Mouse (Mus musculus) c-Kit-negative CD71-positive TER-119-positive erythroid progenitor cells, embryonic 14.5 days (primary cell): ENCODE results near the gene Papolb.
A peak's percentile ranks its signal among the peaks of the same experiment; 100 is the strongest.

ENCODE experiments used
- DNase-seq: peaks from one replicate; pipeline ENCODE4 v3.0.0-alpha.2; 2013; ENCODE audit warnings: low read depth, low spot score

The Papolb gene

GRCm38 (mm10) chr5:142520360-142520759, 9.5 kb downstream of the Papolb start:
- DNase-seq: no peak

DNA sequence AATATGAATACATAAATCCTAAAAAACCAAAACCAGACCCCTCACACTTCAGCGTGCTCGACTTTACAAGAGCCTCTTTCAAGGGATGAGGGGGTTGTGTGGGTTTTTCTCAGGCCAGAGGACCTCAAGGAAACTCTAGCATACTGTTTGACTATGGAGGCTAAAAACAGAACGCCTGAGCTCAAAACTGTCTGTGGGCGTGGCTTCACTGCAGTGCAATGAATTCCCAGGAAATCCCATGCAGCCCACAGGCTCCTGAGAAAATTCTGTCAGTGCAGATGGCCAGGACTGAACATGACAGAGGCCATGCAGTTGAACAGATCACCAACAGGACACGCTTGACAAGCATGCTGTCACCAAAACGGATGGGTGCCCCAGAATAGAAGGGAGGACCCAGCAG, 10.9 kb downstream of the Papolb start:
- no peak for DNase-seq

GRCm38 (mm10) chr5:142512112-142512511, 17.8 kb downstream of the Papolb start:
- DNase-seq: no peak

DNA sequence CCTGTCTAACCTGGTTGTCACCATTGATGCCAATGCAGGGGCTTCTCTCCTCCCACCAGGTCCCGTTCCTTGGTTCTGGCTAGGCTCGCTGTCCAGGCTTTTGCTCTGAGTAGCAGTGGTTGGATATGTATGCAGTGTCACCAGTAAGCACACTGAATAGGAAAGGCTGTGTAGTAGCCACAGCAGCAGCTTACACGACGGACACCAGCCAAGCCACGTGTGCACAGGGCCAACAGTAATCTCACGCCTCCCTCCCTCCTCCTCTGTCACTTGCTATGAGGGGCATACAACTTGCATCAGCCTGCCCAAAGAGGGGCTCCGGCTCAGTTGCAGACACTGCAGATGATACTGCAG, 19.8 kb downstream of the Papolb start:
- no peak for DNase-seq

DNA sequence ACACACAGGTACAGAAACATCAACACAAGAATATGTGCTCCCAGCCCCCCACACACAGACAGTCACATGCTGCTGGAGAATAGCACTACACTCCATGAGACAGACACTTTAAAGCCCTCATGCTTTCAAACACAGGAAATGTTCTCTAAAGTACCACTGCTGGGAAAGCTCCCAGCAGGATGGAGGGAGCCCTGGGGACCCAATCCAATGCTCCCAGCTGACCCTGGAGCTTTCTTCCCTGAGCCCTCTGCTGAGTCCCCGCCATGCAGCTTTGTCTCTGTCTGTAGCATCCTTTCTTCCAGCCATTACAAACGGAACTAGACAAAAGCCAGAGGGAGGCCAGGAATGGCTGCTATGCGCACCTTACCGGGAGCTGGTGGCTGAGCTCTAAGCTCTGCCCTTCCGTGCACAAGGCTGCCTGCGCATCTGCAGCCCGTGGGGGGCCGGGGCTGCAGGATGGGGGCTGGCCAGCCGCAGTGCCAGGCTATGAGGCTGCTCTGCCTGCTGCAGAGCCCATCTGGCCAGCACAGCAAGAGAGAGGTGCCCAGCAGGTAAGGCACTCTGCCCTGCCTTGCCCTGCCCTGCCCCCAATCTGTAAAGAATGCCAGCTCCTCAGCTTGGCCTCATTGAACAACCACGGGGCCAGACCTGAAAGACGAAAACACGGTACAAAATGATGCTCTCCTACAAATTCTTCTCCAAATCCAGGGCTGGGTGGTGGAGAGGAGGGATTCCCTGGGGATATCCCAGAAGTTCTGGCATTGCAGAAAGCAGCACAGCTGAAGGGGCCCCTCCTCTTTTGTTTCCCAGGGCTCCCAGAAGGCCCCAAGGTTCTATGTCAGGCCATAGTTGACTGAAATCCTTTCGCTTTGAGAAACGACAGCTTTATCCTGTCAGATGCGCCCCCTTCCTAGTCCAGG, 20.5 kb downstream of the Papolb start:
- no peak for DNase-seq

- DNase-seq: no peak
Measured at GRCm38 (mm10) chr5:142505695-142506423, 24.0 kb downstream of the Papolb start.

GRCm38 (mm10) chr5:142504175-142504574, 25.7 kb downstream of the Papolb start:
- DNase-seq: no peak

DNA sequence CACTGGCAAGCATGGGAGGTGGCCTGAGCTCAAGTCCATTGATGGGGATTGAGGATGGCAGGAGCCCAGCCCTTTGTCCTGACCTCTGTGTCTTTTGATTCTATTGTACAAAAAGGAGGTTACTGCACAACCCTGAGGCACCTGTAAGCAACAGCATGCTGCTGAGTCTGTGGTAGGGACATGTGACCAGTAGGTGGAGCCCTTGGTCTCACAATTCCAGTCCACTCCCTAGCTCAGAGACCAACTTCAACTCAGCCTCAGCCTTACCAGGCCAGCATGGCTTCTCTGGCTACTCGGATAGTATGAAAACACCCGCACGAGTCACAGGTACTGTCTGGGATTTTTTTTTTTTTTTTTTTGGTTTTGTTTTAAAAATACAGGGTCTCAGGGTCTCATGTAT, 27.5 kb downstream of the Papolb start:
- DNase-seq: peak; percentile 36

GRCm38 (mm10) chr5:142500918-142501317, 29.0 kb downstream of the Papolb start:
- DNase-seq: no peak

- DNase-seq: no peak
Measured at GRCm38 (mm10) chr5:142498964-142499363, 30.9 kb downstream of the Papolb start.

DNA sequence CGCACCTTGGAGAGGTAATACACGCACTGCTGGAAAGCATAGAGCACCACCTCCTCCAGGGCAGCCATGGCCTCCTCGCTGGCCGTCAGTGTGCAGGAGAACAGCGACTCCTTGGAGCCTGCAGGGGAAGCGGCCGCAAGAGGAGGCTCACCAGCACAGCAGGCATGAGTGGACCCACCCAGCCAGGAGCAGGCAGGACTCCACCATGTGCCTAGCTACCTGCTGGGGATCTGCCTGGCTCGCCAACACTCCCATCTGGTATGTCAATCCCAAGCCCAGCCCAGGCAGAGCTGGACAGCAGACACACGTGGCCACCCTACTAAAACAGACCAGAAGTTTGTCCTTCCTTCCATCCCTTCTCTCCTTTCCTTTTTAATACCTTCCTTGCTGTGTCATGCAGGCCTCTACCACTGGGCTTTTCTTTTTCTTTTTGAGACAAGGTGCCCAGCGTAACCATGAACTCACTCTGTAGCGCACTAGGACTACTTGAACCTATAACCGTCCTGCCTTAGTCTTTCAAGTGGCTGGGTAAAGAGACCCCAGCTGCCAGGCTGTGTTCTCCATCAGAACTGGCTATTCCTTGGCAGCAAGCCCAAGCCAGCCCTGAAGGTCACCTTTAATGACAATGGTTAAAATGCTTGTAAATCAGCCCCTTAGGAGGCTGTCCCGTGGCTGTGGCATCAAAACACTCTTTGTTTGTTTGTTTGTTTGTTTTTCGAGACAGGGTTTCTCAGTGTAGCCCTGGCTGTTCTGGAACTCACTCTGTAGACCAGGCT, 34.4 kb downstream of the Papolb start:
- DNase-seq: no peak

DNA sequence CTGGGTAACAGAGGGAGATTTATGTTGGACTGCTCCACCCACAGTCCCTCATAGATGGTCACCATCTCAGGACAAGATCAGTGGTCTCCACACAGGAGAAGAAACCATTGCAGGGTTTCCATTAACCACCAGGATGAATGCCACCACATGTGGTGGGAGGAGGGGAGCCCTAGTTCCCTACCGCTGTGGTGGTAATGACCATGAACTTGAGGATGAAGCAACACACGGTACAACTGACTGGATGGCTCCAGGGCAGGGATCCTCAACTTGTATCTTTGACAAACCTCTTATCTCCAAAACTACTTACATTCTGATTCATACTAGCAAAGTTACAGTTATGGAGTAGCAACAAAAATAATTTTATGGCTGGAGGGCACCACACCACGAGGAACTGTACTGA, 36.6 kb downstream of the Papolb start:
- no peak for DNase-seq

GRCm38 (mm10) chr5:142489955-142490707, 39.7 kb downstream of the Papolb start:
- DNase-seq: no peak

DNA sequence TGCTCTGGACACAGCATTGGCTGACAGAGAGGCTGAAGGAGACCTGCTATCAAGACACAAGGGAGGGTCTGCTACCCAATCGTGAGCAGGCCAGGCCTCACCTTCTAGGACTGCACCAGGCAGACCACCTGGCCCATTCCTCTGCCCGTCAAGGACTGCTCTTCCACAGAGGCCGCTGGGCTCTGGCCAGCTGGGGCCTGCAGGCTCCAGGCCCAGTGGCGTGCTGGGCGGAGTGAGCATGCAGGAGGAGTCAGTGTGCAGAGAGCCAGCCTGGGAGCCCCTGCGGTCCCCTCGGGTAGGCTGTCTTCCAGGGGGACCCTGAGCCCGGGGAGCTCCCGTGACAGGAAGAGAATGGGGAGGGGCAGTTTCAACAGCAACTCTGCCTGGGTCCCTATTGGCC, 43.2 kb downstream of the Papolb start:
- no peak for DNase-seq

DNA sequence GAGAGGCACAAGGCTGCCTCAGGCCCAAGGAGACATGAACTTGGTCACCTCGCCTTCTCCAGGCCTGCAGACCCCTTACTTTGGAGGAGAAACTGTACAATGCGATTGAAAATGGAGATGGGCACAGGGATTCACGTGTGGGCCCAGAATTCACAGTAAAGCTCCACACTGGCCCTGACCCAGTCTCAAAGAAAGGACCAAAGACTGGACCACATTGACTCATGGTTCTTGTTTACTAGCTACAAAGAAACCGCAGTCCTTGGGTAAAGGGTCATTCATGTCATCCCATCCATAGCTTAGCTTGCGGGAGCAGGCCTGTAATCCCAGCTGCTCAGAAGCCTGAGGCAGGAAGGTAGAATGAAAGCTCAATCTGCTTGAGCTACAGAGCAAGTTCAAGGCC, 46.3 kb downstream of the Papolb start:
- no peak for DNase-seq

- DNase-seq: peak; percentile 44
Measured at GRCm38 (mm10) chr5:142482512-142482911, 47.4 kb downstream of the Papolb start.

- DNase-seq: peak; percentile 48
Measured at GRCm38 (mm10) chr5:142478829-142479435, 50.9 kb downstream of the Papolb start.

- no peak for DNase-seq
Measured at GRCm38 (mm10) chr5:142477866-142478615, 51.8 kb downstream of the Papolb start.

GRCm38 (mm10) chr5:142477346-142477745, 52.5 kb downstream of the Papolb start:
- no peak for DNase-seq
